Mouse (Mus musculus) neural tube, embryonic 14.5 days (tissue): ENCODE measurements around the gene Gamt. TPM values are rescaled to one million over a fixed set of nuclear protein-coding genes. Genes with fewer than 3 reads are reported as not detected.

Experiments
- ATAC-seq: fragments of 200-750 bp; cut with Nextera tagmentation; 2 replicates; pipeline ENCODE4 v1.8.0; 2017; ENCODE audit warnings: low read depth, mild to moderate bottlenecking, moderate TSS enrichment, moderate library complexity
- H3K27ac ChIP-seq: fragments of 300-500 bp; sonication (generic); 2 replicates; pipeline ENCODE4 v1.5.1; 2014; ENCODE audit warnings: low read depth, mild to moderate bottlenecking, control low read depth, low read length, moderate library complexity, mixed read lengths
- H3K27me3 ChIP-seq: fragments of 300-500 bp; sonication (generic); 2 replicates; pipeline ENCODE4 v1.6.1; 2014; ENCODE audit warnings: low read length; ENCODE audit not compliant: control insufficient read depth, insufficient read depth
- H3K36me3 ChIP-seq: fragments of 300-500 bp; sonication (generic); 2 replicates; pipeline ENCODE4 v1.6.1; 2014; ENCODE audit warnings: low read length, mixed read lengths; ENCODE audit not compliant: control insufficient read depth, insufficient read depth
- H3K4me1 ChIP-seq: fragments of 300-500 bp; sonication (generic); 2 replicates; pipeline ENCODE4 v1.6.1; 2014; ENCODE audit warnings: low read length; ENCODE audit not compliant: control insufficient read depth, insufficient read depth
- H3K4me2 ChIP-seq: fragments of 300-500 bp; sonication (generic); 2 replicates; pipeline ENCODE4 v1.6.1; 2014; ENCODE audit warnings: mild to moderate bottlenecking, low read depth, low read length, control low read depth
- H3K4me3 ChIP-seq: fragments of 300-500 bp; sonication (generic); 2 replicates; pipeline ENCODE4 v1.5.1; 2014; ENCODE audit warnings: low read depth, low read length, control low read depth, mixed read lengths
- H3K9ac ChIP-seq: fragments of 300-500 bp; sonication (generic); replicated peaks from 2 replicates; pipeline ENCODE4 v1.6.1; 2014; ENCODE audit warnings: low read depth, mild to moderate bottlenecking, control low read depth, low read length, mixed read lengths
- H3K9me3 ChIP-seq: fragments of 300-500 bp; sonication (generic); 2 replicates; pipeline ENCODE4 v1.6.1; 2016; ENCODE audit warnings: low read length; ENCODE audit not compliant: control insufficient read depth
- WGBS: fragments of 180-500 bp; shearing (Covaris S2); extraction: QIAGEN DNeasy Blood & Tissue Kit; methylation state at CpG from one replicate; pipeline ENCODE4 v1.1.7; 2014; 5-methylcytosine and 5-hydroxymethylcytosine counted together
- polyA plus RNA-seq: library from polyadenylated mRNA; unstranded; fragments of >200 nt; fragmentation: Nextera tagmentation; extraction: Ambion mirVana; gene quantifications from 2 replicates; pipeline ENCODE4 v1.2.1, GENCODE M21; 2014

Gamt gene
- polyA plus RNA-seq, 1 experiment from 2014 or later: 18.6 TPM

GRCm38 (mm10) chr10:80292251-80293146, 31.7 kb upstream of the Gamt start, which contains the start of gene Rps15:
TSS of gene Rps15 (plus strand) at chr10:80292453.
- Histone ChIP-seq H3K9me3 (no peaks in the 10 kb centered on the region), H3K36me3 (peaks cover 17% of the 10 kb centered on the region), H3K4me3 (peak within 1 kb of the TSS; percentile 80), H3K9ac (peak within 1 kb of the TSS; percentile 98), H3K27ac (peak within 1 kb of the TSS; percentile 95), H3K4me2 (peak within 1 kb of the TSS; percentile 96), H3K4me1 (peaks cover 26% of the 10 kb centered on the region), H3K27me3 (no peaks in the 10 kb centered on the region; the same call in 1 of the 2 replicates)
- peak; percentile 74 for ATAC-seq
- under 1% methylated on average over 71 of the region's 72 CpGs for WGBS

- no peak overlapping the region for H3K27ac ChIP-seq
- 67% methylated on average over 8 of the region's 8 CpGs for WGBS
- H3K9ac ChIP-seq: no peak overlapping the region
- ATAC-seq: no peak
- H3K4me3 ChIP-seq: no peak overlapping the region
- H3K4me1 ChIP-seq: peaks cover 6% of the 10 kb centered on the region
- H3K27me3 ChIP-seq: no peaks in the 10 kb centered on the region; the same call in 1 of the 2 replicates
- peaks cover 37% of the 10 kb centered on the region for H3K36me3 ChIP-seq
- no peaks in the 10 kb centered on the region for H3K9me3 ChIP-seq
- H3K4me2 ChIP-seq: no peak overlapping the region
Measured at GRCm38 (mm10) chr10:80288657-80289056, 27.8 kb upstream of the Gamt start.

- 95% methylated on average over 12 of the region's 12 CpGs for WGBS
- Histone ChIP-seq H3K9me3 (no peaks in the 10 kb centered on the region), H3K27me3 (no peaks in the 10 kb centered on the region; the same call in 1 of the 2 replicates), H3K4me2 (no peak overlapping the region), H3K27ac (no peak overlapping the region), H3K4me1 (peaks cover 1% of the 10 kb centered on the region), H3K36me3 (peaks cover 43% of the 10 kb centered on the region), H3K4me3 (no peak overlapping the region), H3K9ac (no peak overlapping the region)
- ATAC-seq: no peak
Measured at GRCm38 (mm10) chr10:80288097-80288496, 27.3 kb upstream of the Gamt start.

- H3K4me2 ChIP-seq: no peak overlapping the region
- H3K4me3 ChIP-seq: no peak overlapping the region
- H3K9ac ChIP-seq: no peak overlapping the region; the same call in 1 of the 2 replicates
- H3K36me3 ChIP-seq: peaks cover 66% of the 10 kb centered on the region
- no peaks in the 10 kb centered on the region for H3K4me1 ChIP-seq
- H3K27me3 ChIP-seq: no peaks in the 10 kb centered on the region
- no peak overlapping the region for H3K27ac ChIP-seq
- H3K9me3 ChIP-seq: no peaks in the 10 kb centered on the region
- no peak for ATAC-seq
- 69% methylated on average over 15 of the region's 15 CpGs for WGBS
Measured at GRCm38 (mm10) chr10:80285222-80286070, 24.6 kb upstream of the Gamt start.

- Histone ChIP-seq H3K27me3 (no peaks in the 10 kb centered on the region), H3K4me3 (no peak overlapping the region), H3K4me2 (no peak overlapping the region), H3K9me3 (no peaks in the 10 kb centered on the region), H3K4me1 (no peaks in the 10 kb centered on the region), H3K9ac (no peak overlapping the region), H3K27ac (no peak overlapping the region), H3K36me3 (peaks cover 86% of the 10 kb centered on the region)
- no peak for ATAC-seq
- 89% methylated on average over 20 of the region's 20 CpGs for whole genome bisulfite sequencing
Measured at GRCm38 (mm10) chr10:80282481-80283441, 21.9 kb upstream of the Gamt start.

- Histone ChIP-seq H3K9me3 (no peaks in the 10 kb centered on the region), H3K4me2 (no peak overlapping the region), H3K27ac (no peak overlapping the region), H3K27me3 (no peaks in the 10 kb centered on the region), H3K4me3 (no peak overlapping the region), H3K9ac (no peak overlapping the region; the same call in 1 of the 2 replicates), H3K4me1 (no peaks in the 10 kb centered on the region), H3K36me3 (peaks cover 88% of the 10 kb centered on the region)
- peak; percentile 28; the same call in 1 of the 2 replicates for ATAC-seq
- 55% methylated on average over 8 of the region's 8 CpGs for WGBS
Measured at GRCm38 (mm10) chr10:80281921-80282371, 21.1 kb upstream of the Gamt start.

GRCm38 (mm10) chr10:80281304-80281703, 20.5 kb upstream of the Gamt start:
- no peak overlapping the region for H3K4me2 ChIP-seq
- 94% methylated on average over 7 of the region's 7 CpGs for WGBS
- peaks cover 88% of the 10 kb centered on the region for H3K36me3 ChIP-seq
- H3K4me3 ChIP-seq: no peak overlapping the region
- no peak overlapping the region; the same call in 1 of the 2 replicates for H3K9ac ChIP-seq
- H3K27me3 ChIP-seq: no peaks in the 10 kb centered on the region
- ATAC-seq: 0 out of 2 replicates have a peak, but pooled peaks have one; percentile 14
- H3K4me1 ChIP-seq: no peaks in the 10 kb centered on the region
- no peaks in the 10 kb centered on the region for H3K9me3 ChIP-seq
- H3K27ac ChIP-seq: no peak overlapping the region

- Histone ChIP-seq H3K4me2 (no peak overlapping the region), H3K4me1 (no peaks in the 10 kb centered on the region), H3K9ac (no peak overlapping the region), H3K9me3 (no peaks in the 10 kb centered on the region), H3K27me3 (no peaks in the 10 kb centered on the region), H3K27ac (no peak overlapping the region), H3K4me3 (no peak overlapping the region), H3K36me3 (peaks cover 77% of the 10 kb centered on the region)
- ATAC-seq: no peak
- 95% methylated on average over 12 of the region's 12 CpGs for WGBS
Measured at GRCm38 (mm10) chr10:80279273-80279672, 18.5 kb upstream of the Gamt start.
